Mouse (Mus musculus): ENCODE measurements around the gene Slc22a17. TPM values are rescaled to one million over a fixed set of nuclear protein-coding genes. Genes with fewer than 3 reads are reported as not detected.
"Not testable (repeated sequence)": the region's sequence is repeated elsewhere in the genome, so short reads cannot be mapped to it uniquely, and the experiment has no call there.

The Slc22a17 gene
- total and polyA plus RNA-seq, 2 experiments from 2014 or later = 22.7 to 46.8 TPM

DNA sequence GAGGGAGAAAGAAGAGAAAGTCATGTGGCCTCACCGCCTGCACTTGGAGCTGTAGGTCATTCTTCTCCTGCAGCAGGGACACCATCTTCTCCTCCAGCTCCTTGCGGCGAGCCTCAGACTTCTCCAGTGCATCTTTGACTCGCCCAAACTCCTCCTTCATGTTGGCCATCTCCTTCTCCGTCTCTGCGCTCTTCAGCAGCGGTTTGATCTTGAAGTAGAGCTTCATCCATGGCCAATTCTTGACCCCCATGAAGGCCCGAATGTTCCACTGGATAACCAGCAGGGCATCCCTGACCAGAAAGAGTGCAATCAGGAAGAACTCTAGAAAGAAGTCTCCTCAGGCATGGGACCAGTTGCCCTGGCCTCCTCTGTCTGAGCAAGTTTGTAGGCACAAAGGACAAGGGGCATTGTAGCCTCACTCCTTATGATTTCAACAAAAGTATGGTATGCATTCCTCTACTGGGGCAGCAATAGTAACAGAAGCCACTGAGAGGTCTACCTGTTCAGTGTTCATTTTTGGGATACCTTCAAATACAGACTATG lies 40.8 kb upstream of the Slc22a17 start:
- TF ChIP-seq EP300 (IDR thresholded peaks at IDR 0.05; ENCODE audit: low read depth) (peak; percentile 90; the same call in 1 of the 2 replicates), CTCF (IDR thresholded peaks at IDR 0.05; ENCODE audit: low read depth) (no peak)
- peak; percentile 2; the same call in 1 of the 2 replicates for ATAC-seq (ENCODE audit: insufficient read depth, low read depth)
- Histone ChIP-seq H3K9me3 (replicated peaks; ENCODE audit: control insufficient read depth, low read length) (no peaks in the 10 kb centered on the region), H3K4me3 (ENCODE audit: low read depth, low read length) (no peak overlapping the region), H3K4me2 (ENCODE audit: low read depth, low read length) (no peak overlapping the region; the same call in 1 of the 2 replicates), H3K36me3 (replicated peaks; ENCODE audit: control insufficient read depth, insufficient read depth, low read length) (peaks cover 91% of the 10 kb centered on the region), H3K9ac (replicated peaks; ENCODE audit: low read depth, low read length) (0 out of 2 replicates have a peak overlapping the region, but pooled peaks have one; percentile 7), H3K27ac (ENCODE audit: low read depth) (peak overlapping the region; percentile 63; the same call in 1 of the 2 replicates), H3K27me3 (ENCODE audit: control insufficient read depth, insufficient read depth, low read length) (no peaks in the 10 kb centered on the region), H3K4me1 (ENCODE audit: control insufficient read depth, insufficient read depth) (no peaks in the 10 kb centered on the region)
- WGBS = 84% methylated on average over 8 of the region's 8 CpGs
- DNase-seq (ENCODE audit: low spot score) = no peak

DNA sequence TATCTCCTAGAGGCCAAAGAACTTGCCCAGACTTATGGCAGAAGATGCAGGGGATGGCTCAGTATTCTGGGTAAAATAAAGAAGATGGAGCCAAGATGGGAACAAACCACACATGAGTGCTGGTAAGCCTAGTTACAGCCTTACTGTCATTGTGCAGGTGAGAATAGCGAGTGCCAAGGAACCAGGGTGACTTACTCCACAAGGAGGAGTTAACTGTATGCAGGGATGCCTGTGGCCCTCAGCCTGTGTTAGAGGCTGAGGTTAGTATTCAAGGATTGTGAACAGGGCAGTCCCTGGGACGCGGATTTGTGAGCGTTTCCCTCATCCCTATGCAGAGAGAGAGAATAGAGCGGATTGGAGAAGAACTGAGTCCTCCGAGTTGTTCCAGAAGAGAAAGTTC lies 38.7 kb upstream of the Slc22a17 start:
- H3K27me3 ChIP-seq (ENCODE audit: control insufficient read depth, insufficient read depth, low read length) = no peaks in the 10 kb centered on the region
- DNase-seq (ENCODE audit: low spot score) (no peak), ATAC-seq (ENCODE audit: insufficient read depth, low read depth) (no peak)
- H3K9me3 ChIP-seq (replicated peaks; ENCODE audit: control insufficient read depth, low read length) = no peaks in the 10 kb centered on the region
- H3K27ac ChIP-seq (ENCODE audit: low read depth) = peak overlapping the region; percentile 63; the same call in 1 of the 2 replicates
- H3K4me2 ChIP-seq (ENCODE audit: low read depth, low read length) = no peak overlapping the region
- no peaks in the 10 kb centered on the region for H3K4me1 ChIP-seq (ENCODE audit: control insufficient read depth, insufficient read depth)
- peaks cover 91% of the 10 kb centered on the region for H3K36me3 ChIP-seq (replicated peaks; ENCODE audit: control insufficient read depth, insufficient read depth, low read length)
- WGBS = 81% methylated on average over 6 of the region's 6 CpGs
- TF ChIP-seq EP300 (IDR thresholded peaks at IDR 0.05; ENCODE audit: low read depth) = peak; percentile 83; the same call in 1 of the 2 replicates
- TF ChIP-seq CTCF (IDR thresholded peaks at IDR 0.05; ENCODE audit: low read depth) = no peak
- H3K9ac ChIP-seq (replicated peaks; ENCODE audit: low read depth, low read length) = no peak overlapping the region
- H3K4me3 ChIP-seq (ENCODE audit: low read depth, low read length) = no peak overlapping the region

DNA sequence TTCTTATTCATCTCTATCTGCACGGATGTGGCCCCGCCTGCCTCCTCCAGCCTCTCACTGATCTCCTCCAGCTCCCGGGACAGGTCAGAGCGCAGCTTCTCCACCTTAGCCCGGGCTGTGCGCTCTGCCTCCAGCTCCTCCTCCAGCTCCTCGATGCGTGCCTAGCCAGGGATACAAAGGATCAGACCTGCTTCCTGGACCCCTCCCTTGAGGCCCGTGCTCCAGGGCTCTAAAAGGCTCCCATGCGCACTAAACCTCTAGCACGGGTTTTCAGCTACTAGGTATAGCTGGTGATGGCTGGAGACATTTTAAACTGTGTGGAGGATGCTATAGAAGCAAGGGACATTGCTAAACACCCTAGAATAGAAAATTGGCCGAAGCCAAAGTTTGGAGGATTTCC lies 37.6 kb upstream of the Slc22a17 start:
- Histone ChIP-seq H3K4me2 (ENCODE audit: low read depth, low read length) (no peak overlapping the region), H3K27ac (ENCODE audit: low read depth) (peak overlapping the region; percentile 31; the same call in 1 of the 2 replicates), H3K27me3 (ENCODE audit: control insufficient read depth, insufficient read depth, low read length) (no peaks in the 10 kb centered on the region), H3K9me3 (replicated peaks; ENCODE audit: control insufficient read depth, low read length) (no peaks in the 10 kb centered on the region), H3K4me1 (ENCODE audit: control insufficient read depth, insufficient read depth) (no peaks in the 10 kb centered on the region), H3K4me3 (ENCODE audit: low read depth, low read length) (no peak overlapping the region), H3K9ac (replicated peaks; ENCODE audit: low read depth, low read length) (no peak overlapping the region), H3K36me3 (replicated peaks; ENCODE audit: control insufficient read depth, insufficient read depth, low read length) (peaks cover 94% of the 10 kb centered on the region)
- 47% methylated on average over 12 of the region's 12 CpGs for WGBS
- no peak; the same call in 1 of the 2 replicates for TF ChIP-seq EP300 (IDR thresholded peaks at IDR 0.05; ENCODE audit: low read depth)
- no peak for TF ChIP-seq CTCF (IDR thresholded peaks at IDR 0.05; ENCODE audit: low read depth)
- ATAC-seq (ENCODE audit: insufficient read depth, low read depth) (no peak), DNase-seq (ENCODE audit: low spot score) (no peak)

DNA sequence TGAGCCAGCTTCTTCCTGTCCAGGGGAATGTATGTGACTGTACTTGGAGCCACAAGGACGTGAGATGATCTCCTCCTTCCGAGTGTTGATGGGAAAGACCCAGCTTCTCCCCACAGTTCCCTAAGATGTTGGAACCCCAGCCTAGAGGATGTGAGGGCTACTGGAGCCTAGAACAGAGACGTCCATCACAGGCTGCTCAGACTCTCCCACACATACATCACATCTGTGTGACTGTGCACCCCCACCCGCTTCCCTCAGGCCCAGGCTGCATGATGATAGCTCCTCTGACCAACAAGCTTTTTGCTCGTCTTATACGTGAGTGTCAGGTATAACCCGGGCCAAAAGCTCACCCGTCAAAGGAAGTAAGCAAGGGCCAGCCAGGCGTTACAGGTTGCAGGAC lies 35.8 kb upstream of the Slc22a17 start:
- Histone ChIP-seq H3K4me1 (ENCODE audit: control insufficient read depth, insufficient read depth) (no peaks in the 10 kb centered on the region), H3K9me3 (replicated peaks; ENCODE audit: control insufficient read depth, low read length) (no peaks in the 10 kb centered on the region), H3K4me2 (ENCODE audit: low read depth, low read length) (no peak overlapping the region), H3K27ac (ENCODE audit: low read depth) (peak overlapping the region; percentile 56), H3K36me3 (replicated peaks; ENCODE audit: control insufficient read depth, insufficient read depth, low read length) (peaks cover 97% of the 10 kb centered on the region), H3K27me3 (ENCODE audit: control insufficient read depth, insufficient read depth, low read length) (no peaks in the 10 kb centered on the region), H3K4me3 (ENCODE audit: low read depth, low read length) (no peak overlapping the region), H3K9ac (replicated peaks; ENCODE audit: low read depth, low read length) (no peak overlapping the region)
- WGBS = 66% methylated on average over 9 of the region's 9 CpGs
- ATAC-seq (ENCODE audit: insufficient read depth, low read depth) (no peak), DNase-seq (ENCODE audit: low spot score) (no peak)
- no peak for TF ChIP-seq EP300 (IDR thresholded peaks at IDR 0.05; ENCODE audit: low read depth)
- no peak for TF ChIP-seq CTCF (IDR thresholded peaks at IDR 0.05; ENCODE audit: low read depth)

DNA sequence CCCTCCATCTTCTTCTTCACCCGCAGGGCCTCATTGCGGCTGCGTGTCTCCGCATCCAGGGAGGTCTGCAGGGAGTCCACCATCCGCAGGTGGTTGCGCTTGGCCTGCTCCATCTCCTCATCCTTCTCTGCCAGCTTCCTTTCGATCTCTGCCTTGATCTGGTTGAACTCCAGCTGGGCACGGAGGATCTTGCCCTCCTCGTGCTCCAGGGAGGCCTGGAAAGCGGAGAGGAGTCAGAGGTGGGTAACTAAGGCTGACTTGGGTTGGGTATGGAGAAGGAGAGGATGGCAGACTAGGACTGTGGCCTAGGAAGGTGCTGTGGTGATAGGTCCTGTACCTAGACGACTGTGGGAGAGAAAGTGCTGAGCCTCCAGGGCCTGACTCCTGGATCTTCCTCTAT lies 34.1 kb upstream of the Slc22a17 start:
- not testable (repeated sequence) for ATAC-seq (ENCODE audit: insufficient read depth, low read depth); H3K9ac ChIP-seq (replicated peaks; ENCODE audit: low read depth, low read length); H3K4me2 ChIP-seq (ENCODE audit: low read depth, low read length); H3K9me3 ChIP-seq (replicated peaks; ENCODE audit: control insufficient read depth, low read length); DNase-seq (ENCODE audit: low spot score); H3K4me1 ChIP-seq (ENCODE audit: control insufficient read depth, insufficient read depth); H3K4me3 ChIP-seq (ENCODE audit: low read depth, low read length); H3K27me3 ChIP-seq (ENCODE audit: control insufficient read depth, insufficient read depth, low read length); H3K27ac ChIP-seq (ENCODE audit: low read depth)
- H3K36me3 ChIP-seq (replicated peaks; ENCODE audit: control insufficient read depth, insufficient read depth, low read length) = peaks cover 97% of the 10 kb centered on the region
- 79% methylated on average over 10 of the region's 11 CpGs for WGBS
